Mouse (Mus musculus): Measurements from ENCODE around the gene Bhlhe41. TPM values are rescaled to one million over a fixed set of nuclear protein-coding genes. Genes with fewer than 3 reads are reported as not detected.

Bhlhe41 gene
- polyA plus RNA-seq, 1 experiment from 2014 or later = 8.2 TPM

GRCm38 (mm10) chr6:145887719-145888118, 22.4 kb upstream of the Bhlhe41 start:
- Histone ChIP-seq H3K4me2 (no peak overlapping the region), H3K4me1 (no peaks in the 10 kb centered on the region), H3K4me3 (no peak overlapping the region), H3K9me3 (no peaks in the 10 kb centered on the region), H3K27ac (no peak overlapping the region), H3K27me3 (replicated peaks) (no peaks in the 10 kb centered on the region), H3K36me3 (replicated peaks) (no peaks in the 10 kb centered on the region), H3K9ac (no peak overlapping the region)
- ATAC-seq (replicated peaks) = no peak
- WGBS = 73% methylated on average over 6 of the region's 6 CpGs

GRCm38 (mm10) chr6:145886277-145886676, 20.9 kb upstream of the Bhlhe41 start:
- Histone ChIP-seq H3K4me3 (no peak overlapping the region), H3K4me2 (no peak overlapping the region), H3K4me1 (no peaks in the 10 kb centered on the region), H3K27ac (no peak overlapping the region), H3K27me3 (replicated peaks) (no peaks in the 10 kb centered on the region), H3K9ac (no peak overlapping the region), H3K9me3 (no peaks in the 10 kb centered on the region), H3K36me3 (replicated peaks) (no peaks in the 10 kb centered on the region)
- WGBS = 76% methylated on average over 8 of the region's 8 CpGs
- ATAC-seq (replicated peaks) = no peak

GRCm38 (mm10) chr6:145885069-145885468, 19.7 kb upstream of the Bhlhe41 start:
- Histone ChIP-seq H3K4me1 (no peaks in the 10 kb centered on the region), H3K4me3 (no peak overlapping the region), H3K27ac (no peak overlapping the region), H3K27me3 (replicated peaks) (no peaks in the 10 kb centered on the region), H3K36me3 (replicated peaks) (no peaks in the 10 kb centered on the region), H3K9me3 (no peaks in the 10 kb centered on the region), H3K9ac (no peak overlapping the region), H3K4me2 (no peak overlapping the region)
- ATAC-seq (replicated peaks) = no peak
- WGBS = 88% methylated on average over 4 of the region's 4 CpGs

- no peak overlapping the region for H3K4me2 ChIP-seq
- ATAC-seq (replicated peaks) = no peak
- H3K9ac ChIP-seq = no peak overlapping the region
- 92% methylated on average over 4 of the region's 4 CpGs for WGBS
- H3K9me3 ChIP-seq = no peaks in the 10 kb centered on the region
- no peak overlapping the region for H3K27ac ChIP-seq
- H3K4me1 ChIP-seq = no peaks in the 10 kb centered on the region
- no peak overlapping the region for H3K4me3 ChIP-seq
- H3K36me3 ChIP-seq (replicated peaks) = no peaks in the 10 kb centered on the region
- H3K27me3 ChIP-seq (replicated peaks) = no peaks in the 10 kb centered on the region
Observed at GRCm38 (mm10) chr6:145883668-145884067, 18.3 kb upstream of the Bhlhe41 start.

- H3K4me3 ChIP-seq = no peak overlapping the region
- H3K4me2 ChIP-seq = no peak overlapping the region
- H3K9ac ChIP-seq = no peak overlapping the region
- H3K27me3 ChIP-seq (replicated peaks) = no peaks in the 10 kb centered on the region
- WGBS = 98% methylated on average over 1 of the region's 1 CpGs
- H3K9me3 ChIP-seq = no peaks in the 10 kb centered on the region
- ATAC-seq (replicated peaks) = no peak
- no peaks in the 10 kb centered on the region for H3K4me1 ChIP-seq
- H3K36me3 ChIP-seq (replicated peaks) = no peaks in the 10 kb centered on the region
- H3K27ac ChIP-seq = no peak overlapping the region
Observed at GRCm38 (mm10) chr6:145883010-145883409, 17.7 kb upstream of the Bhlhe41 start.

GRCm38 (mm10) chr6:145880609-145881008, 15.3 kb upstream of the Bhlhe41 start:
- H3K9ac ChIP-seq = no peak overlapping the region
- H3K4me3 ChIP-seq = no peak overlapping the region
- ATAC-seq (replicated peaks) = no peak
- no peak overlapping the region for H3K27ac ChIP-seq
- H3K4me1 ChIP-seq = no peaks in the 10 kb centered on the region
- WGBS = 88% methylated on average over 5 of the region's 5 CpGs
- no peaks in the 10 kb centered on the region for H3K9me3 ChIP-seq
- no peaks in the 10 kb centered on the region for H3K27me3 ChIP-seq (replicated peaks)
- no peaks in the 10 kb centered on the region for H3K36me3 ChIP-seq (replicated peaks)
- H3K4me2 ChIP-seq = no peak overlapping the region

GRCm38 (mm10) chr6:145876986-145877735, 11.8 kb upstream of the Bhlhe41 start:
- Histone ChIP-seq H3K27me3 (replicated peaks) (no peaks in the 10 kb centered on the region), H3K4me2 (no peak overlapping the region), H3K9ac (no peak overlapping the region), H3K36me3 (replicated peaks) (no peaks in the 10 kb centered on the region), H3K9me3 (no peaks in the 10 kb centered on the region), H3K27ac (no peak overlapping the region), H3K4me1 (no peaks in the 10 kb centered on the region), H3K4me3 (no peak overlapping the region)
- 85% methylated on average over 9 of the region's 9 CpGs for WGBS
- no peak for ATAC-seq (replicated peaks)

- no peaks in the 10 kb centered on the region for H3K36me3 ChIP-seq (replicated peaks)
- 79% methylated on average over 8 of the region's 8 CpGs for WGBS
- H3K27ac ChIP-seq = no peak overlapping the region
- H3K4me1 ChIP-seq = no peaks in the 10 kb centered on the region
- ATAC-seq (replicated peaks) = no peak
- H3K27me3 ChIP-seq (replicated peaks) = peaks cover 8% of the 10 kb centered on the region
- H3K9me3 ChIP-seq = no peaks in the 10 kb centered on the region
- H3K4me2 ChIP-seq = no peak overlapping the region
- H3K9ac ChIP-seq = no peak overlapping the region
- no peak overlapping the region for H3K4me3 ChIP-seq
Observed at GRCm38 (mm10) chr6:145873354-145873753, 8.0 kb upstream of the Bhlhe41 start.

- H3K4me3 ChIP-seq = no peak overlapping the region
- H3K4me1 ChIP-seq = 0 out of 2 replicates have a peak, but pooled peaks cover under 1% of the 10 kb centered on the region
- H3K4me2 ChIP-seq = no peak overlapping the region
- no peak overlapping the region for H3K27ac ChIP-seq
- no peaks in the 10 kb centered on the region for H3K9me3 ChIP-seq
- H3K9ac ChIP-seq = no peak overlapping the region
- H3K36me3 ChIP-seq (replicated peaks) = no peaks in the 10 kb centered on the region
- H3K27me3 ChIP-seq (replicated peaks) = peaks cover 16% of the 10 kb centered on the region
- 91% methylated on average over 7 of the region's 7 CpGs for WGBS
- no peak for ATAC-seq (replicated peaks)
Observed at GRCm38 (mm10) chr6:145872010-145872409, 6.7 kb upstream of the Bhlhe41 start.

- H3K4me1 ChIP-seq = peaks cover 8% of the 10 kb centered on the region
- 70% methylated on average over 4 of the region's 4 CpGs for WGBS
- H3K4me2 ChIP-seq = no peak overlapping the region
- no peak overlapping the region for H3K27ac ChIP-seq
- H3K4me3 ChIP-seq = no peak overlapping the region
- H3K9me3 ChIP-seq = no peaks in the 10 kb centered on the region
- no peak overlapping the region for H3K9ac ChIP-seq
- ATAC-seq (replicated peaks) = no peak
- no peaks in the 10 kb centered on the region for H3K36me3 ChIP-seq (replicated peaks)
- H3K27me3 ChIP-seq (replicated peaks) = peaks cover 16% of the 10 kb centered on the region
Observed at GRCm38 (mm10) chr6:145870991-145871390, 5.6 kb upstream of the Bhlhe41 start.

GRCm38 (mm10) chr6:145867111-145867510, 1.8 kb upstream of the Bhlhe41 start:
- no peak overlapping the region for H3K9ac ChIP-seq
- 57% methylated on average over 3 of the region's 3 CpGs for WGBS

GRCm38 (mm10) chr6:145865886-145866851, 811 bp upstream of the Bhlhe41 start:
- Histone ChIP-seq H3K4me2 (peak overlapping the region; percentile 99), H3K9ac (peak overlapping the region; percentile 63), H3K9me3 (no peaks in the 10 kb centered on the region), H3K4me3 (peak overlapping the region; percentile 58), H3K36me3 (replicated peaks) (no peaks in the 10 kb centered on the region), H3K27me3 (replicated peaks) (peaks cover 21% of the 10 kb centered on the region), H3K4me1 (peaks cover 46% of the 10 kb centered on the region), H3K27ac (peak overlapping the region; percentile 70)
- ATAC-seq (replicated peaks) = peak; percentile 59
- WGBS = under 1% methylated on average over 69 of the region's 69 CpGs

More at GRCm38 (mm10) chr6:145867111-145867510, 1.8 kb upstream of the Bhlhe41 start:
- H3K4me3 ChIP-seq = peak overlapping the region; percentile 58; the same call in 1 of the 2 replicates
- no peaks in the 10 kb centered on the region for H3K36me3 ChIP-seq (replicated peaks)
- peak overlapping the region; percentile 99 for H3K4me2 ChIP-seq
- H3K27ac ChIP-seq = 0 out of 2 replicates have a peak overlapping the region, but pooled peaks have one; percentile 70
- ATAC-seq (replicated peaks) = no peak
- no peaks in the 10 kb centered on the region for H3K9me3 ChIP-seq
- H3K27me3 ChIP-seq (replicated peaks) = peaks cover 19% of the 10 kb centered on the region
- peaks cover 40% of the 10 kb centered on the region for H3K4me1 ChIP-seq
